Mouse (Mus musculus): ENCODE data around the gene Galntl6.

Gene Galntl6

GRCm38 (mm10) chr8:57760921-57761320 lies 1151.5 kb downstream of the Galntl6 start:
- no peak for DNase-seq

DNA sequence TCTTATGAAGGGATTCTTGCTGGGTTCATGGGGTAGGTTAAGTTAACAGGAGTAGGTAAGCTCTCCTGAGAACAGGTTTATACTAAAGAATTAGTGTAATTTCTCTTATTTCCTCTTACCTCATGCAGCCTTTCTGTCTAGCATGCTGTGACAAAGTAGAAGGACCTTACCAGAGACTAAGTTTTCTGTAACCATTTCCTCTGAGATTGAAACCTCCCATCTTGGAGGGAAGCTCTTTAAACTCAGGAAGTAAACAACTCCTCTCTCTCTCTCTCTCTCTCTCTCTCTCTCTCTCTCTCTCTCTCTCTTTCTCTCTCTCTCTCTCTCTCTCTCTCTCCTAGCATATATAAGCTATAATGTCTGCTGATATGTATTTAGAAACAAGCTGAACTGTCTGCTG lies 1153.6 kb downstream of the Galntl6 start:
- no peak for DNase-seq

DNA sequence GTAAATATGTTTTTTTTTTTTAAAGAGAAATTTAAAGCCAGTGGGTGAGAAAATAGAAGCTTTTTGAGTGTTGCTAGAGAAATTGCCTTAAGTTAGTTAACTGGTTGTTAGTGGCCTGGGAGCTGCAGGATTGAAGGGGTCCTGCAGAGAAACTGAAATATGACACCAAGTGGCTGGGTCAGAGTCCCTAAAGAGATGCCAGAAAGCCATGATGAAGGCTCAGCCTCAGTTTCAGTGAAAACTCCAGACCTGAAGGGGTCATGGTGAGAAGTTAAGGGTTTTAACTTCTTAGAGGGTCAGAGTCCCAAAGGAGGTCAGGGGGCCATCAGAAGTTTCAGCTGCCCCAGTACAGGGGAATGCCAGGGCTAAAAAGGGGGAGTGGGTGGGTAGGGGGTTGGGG lies 1155.0 kb downstream of the Galntl6 start:
- DNase-seq: no peak

DNA sequence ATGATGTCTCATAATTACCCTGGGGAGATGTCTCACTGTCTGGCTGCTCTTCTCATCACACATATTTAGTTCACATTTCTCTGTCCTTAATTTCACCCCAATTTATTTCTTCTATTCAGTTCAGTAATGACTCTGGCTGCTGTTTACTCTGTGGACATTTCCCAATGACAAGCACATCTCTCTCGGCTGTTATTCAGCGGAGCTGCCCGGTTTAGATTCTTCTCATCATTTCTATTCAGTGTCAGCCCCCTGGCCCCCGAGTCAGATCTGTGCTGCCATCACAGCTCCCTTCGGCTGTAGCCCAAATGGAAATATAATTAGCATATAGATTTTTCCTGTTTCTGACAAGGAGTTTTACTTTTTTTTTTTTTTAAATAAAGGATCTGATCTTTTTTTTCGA lies 1158.4 kb downstream of the Galntl6 start:
- DNase-seq: no peak

GRCm38 (mm10) chr8:57743636-57744035 lies 1168.8 kb downstream of the Galntl6 start:
- DNase-seq: no peak

DNA sequence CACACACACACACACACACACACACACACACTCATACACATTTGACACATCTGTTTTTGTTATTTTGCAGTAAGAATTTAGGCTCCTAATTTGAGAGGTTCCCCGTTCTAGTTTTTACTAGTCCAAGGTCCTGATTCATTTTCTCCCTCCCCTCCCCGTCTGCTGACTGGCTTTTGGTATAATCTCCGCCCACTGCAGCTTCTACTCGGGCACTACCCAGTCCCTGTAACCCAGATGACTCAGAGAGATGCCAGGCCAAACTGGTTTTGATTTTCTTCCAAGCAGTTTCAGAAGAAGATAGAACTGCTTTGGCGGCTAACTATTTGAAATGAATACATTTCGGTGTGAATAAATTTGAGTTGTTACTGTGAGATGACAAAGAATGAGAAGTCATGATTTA lies 1170.5 kb downstream of the Galntl6 start:
- no peak for DNase-seq

GRCm38 (mm10) chr8:57741309-57741708 lies 1171.1 kb downstream of the Galntl6 start:
- no peak for DNase-seq

DNA sequence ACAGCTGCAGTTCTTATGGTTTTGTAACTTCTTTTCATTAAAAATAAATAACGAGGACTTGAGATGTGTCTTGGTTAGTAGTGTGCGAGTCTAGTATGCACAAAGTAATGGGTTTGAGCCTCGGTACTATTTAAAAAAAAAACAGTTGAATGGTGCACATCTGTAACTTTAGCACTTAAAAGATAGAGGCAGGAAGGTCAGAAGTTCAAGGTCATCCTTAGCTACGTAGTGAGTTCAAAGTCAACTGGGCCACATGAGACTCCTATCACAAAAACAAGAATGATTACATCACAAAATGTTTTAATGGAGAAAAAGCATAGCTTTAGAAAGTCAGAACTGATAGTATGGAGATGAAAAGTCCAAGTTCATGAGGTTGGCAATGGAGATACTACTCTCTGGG lies 1175.2 kb downstream of the Galntl6 start:
- DNase-seq: no peak

- no peak for DNase-seq
These were observed 1179.6 kb downstream of the Galntl6 start for GRCm38 (mm10) chr8:57732795-57733194.

DNA sequence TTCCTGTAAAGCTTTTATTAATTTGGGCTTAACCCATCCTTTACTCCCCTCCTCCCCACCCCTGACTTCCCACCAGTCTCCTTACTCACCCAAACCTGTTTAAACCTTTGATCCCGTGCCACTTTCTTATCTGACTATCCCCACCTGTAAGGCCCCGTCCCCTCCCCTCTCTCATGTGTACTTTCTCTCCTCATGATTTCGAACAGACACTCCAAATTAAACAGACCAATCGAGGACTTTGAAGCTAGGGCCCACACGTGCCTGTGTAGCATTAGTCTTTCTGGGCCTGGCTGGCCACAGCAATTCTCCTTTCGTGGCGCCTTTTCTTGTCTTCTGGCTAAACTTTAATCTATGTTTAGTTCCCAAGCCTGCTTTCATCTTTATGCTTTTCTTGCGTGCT lies 1180.8 kb downstream of the Galntl6 start:
- no peak for DNase-seq

GRCm38 (mm10) chr8:57728276-57728675 lies 1184.2 kb downstream of the Galntl6 start:
- no peak for DNase-seq

GRCm38 (mm10) chr8:57724843-57725627 lies 1187.4 kb downstream of the Galntl6 start:
- DNase-seq: no peak

Measured in lung, postnatal 10 days (tissue).